Mouse (Mus musculus) lung, postnatal 0 days (tissue): ENCODE measurements around the gene Tfpt. TPM values are rescaled to one million over a fixed set of nuclear protein-coding genes. Genes with fewer than 3 reads are reported as not detected.

Experiments used
- ATAC-seq: fragments of 200-750 bp; cut with Nextera tagmentation; 2 replicates; pipeline ENCODE4 v1.8.0; 2017; ENCODE audit warnings: moderate library complexity
- DNase-seq: peaks from one replicate; pipeline ENCODE4 v3.0.0-alpha.2; 2016; ENCODE audit warnings: low spot score
- H3K27ac ChIP-seq: fragments of 300-500 bp; sonication (generic); 2 replicates; pipeline ENCODE4 v1.5.1; 2014; ENCODE audit warnings: antibody characterized with exemption, mild to moderate bottlenecking, low read length, mixed read lengths
- H3K27me3 ChIP-seq: fragments of 300-500 bp; sonication (generic); replicated peaks from 2 replicates; pipeline ENCODE4 v1.6.1; 2014; ENCODE audit warnings: low read length, mixed read lengths; ENCODE audit not compliant: insufficient read depth
- H3K36me3 ChIP-seq: fragments of 300-500 bp; sonication (generic); 2 replicates; pipeline ENCODE4 v1.6.1; 2014; ENCODE audit warnings: low read length, mixed read lengths; ENCODE audit not compliant: insufficient read depth
- H3K4me1 ChIP-seq: fragments of 300-500 bp; sonication (generic); 2 replicates; pipeline ENCODE4 v1.6.1; 2014; ENCODE audit warnings: antibody characterized with exemption, low read depth, low read length, mixed read lengths; ENCODE audit not compliant: insufficient read depth
- H3K4me2 ChIP-seq: fragments of 300-500 bp; sonication (generic); replicated peaks from 2 replicates; pipeline ENCODE4 v1.6.1; 2014; ENCODE audit warnings: low read depth, mild to moderate bottlenecking, low read length, moderate library complexity, mixed read lengths
- H3K4me3 ChIP-seq: fragments of 300-500 bp; sonication (generic); 2 replicates; pipeline ENCODE4 v1.5.1; 2014; ENCODE audit warnings: low read depth, low read length
- H3K9ac ChIP-seq: fragments of 300-500 bp; sonication (generic); replicated peaks from 2 replicates; pipeline ENCODE4 v1.6.1; 2014; ENCODE audit warnings: low read depth, mild to moderate bottlenecking
- H3K9me3 ChIP-seq: fragments of 300-500 bp; sonication (generic); 2 replicates; pipeline ENCODE4 v1.6.1; 2016; ENCODE audit warnings: low read length, mixed read lengths
- CTCF ChIP-seq: IDR thresholded peaks from 2 replicates; pipeline ENCODE4 v1.5.1; 2016; ENCODE audit warnings: antibody characterized with exemption, mild to moderate bottlenecking
- EP300 ChIP-seq: IDR thresholded peaks from 2 replicates; pipeline ENCODE4 v1.6.1; 2016; ENCODE audit warnings: antibody characterized with exemption, mild to moderate bottlenecking, control low read depth
- WGBS: fragments of 180-500 bp; shearing (Covaris S2); extraction: QIAGEN DNeasy Blood & Tissue Kit; methylation state at CpG from one replicate; pipeline ENCODE4 v1.1.7; 2014; 5-methylcytosine and 5-hydroxymethylcytosine counted together
- polyA plus RNA-seq: library from polyadenylated mRNA; unstranded; fragments of >200 nt; fragmentation: Nextera tagmentation; extraction: Ambion mirVana; gene quantifications from 2 replicates; pipeline ENCODE4 v1.2.1, GENCODE M21; 2015

Tfpt gene
- polyA plus RNA-seq, 1 experiment from 2014 or later, result 16.3 TPM

- WGBS, result 9% methylated on average over 14 of the region's 14 CpGs
- Histone ChIP-seq H3K4me3 (peak overlapping the region; percentile 11; the same call in 1 of the 2 replicates), H3K4me2 (peak overlapping the region; percentile 11; the same call in 1 of the 2 replicates), H3K4me1 (peaks cover 8% of the 10 kb centered on the region), H3K36me3 (no peaks in the 10 kb centered on the region), H3K27me3 (no peaks in the 10 kb centered on the region), H3K9me3 (no peaks in the 10 kb centered on the region), H3K27ac (no peak overlapping the region), H3K9ac (no peak overlapping the region)
- no peak for ATAC-seq
- peak; percentile 39 for DNase-seq
- TF ChIP-seq CTCF (peak; percentile 50), EP300 (no peak)
These were observed 37.2 kb upstream of the Tfpt start for GRCm38 (mm10) chr7:3666921-3667391.

GRCm38 (mm10) chr7:3665215-3666114 lies 35.7 kb upstream of the Tfpt start, which contains the start of gene Leng1:
Leng1 (minus strand) TSS chr7:3665840.
- no peak for TF ChIP-seq CTCF
- TF ChIP-seq EP300, result no peak
- DNase-seq, result peak; percentile 99
- Histone ChIP-seq H3K27me3 (no peaks in the 10 kb centered on the region), H3K27ac (peak within 1 kb of the TSS; percentile 90), H3K9ac (peak within 1 kb of the TSS; percentile 70), H3K4me1 (peaks cover 8% of the 10 kb centered on the region), H3K9me3 (no peaks in the 10 kb centered on the region), H3K4me3 (peak within 1 kb of the TSS; percentile 59), H3K36me3 (peaks cover 10% of the 10 kb centered on the region), H3K4me2 (peak within 1 kb of the TSS; percentile 68)
- WGBS, result 2% methylated on average over 45 of the region's 45 CpGs
- ATAC-seq, result peak; percentile 99

- Histone ChIP-seq H3K27me3 (no peaks in the 10 kb centered on the region), H3K4me1 (peaks cover 8% of the 10 kb centered on the region), H3K4me3 (peak overlapping the region; percentile 59), H3K9me3 (no peaks in the 10 kb centered on the region), H3K4me2 (peak overlapping the region; percentile 68), H3K36me3 (peaks cover 18% of the 10 kb centered on the region), H3K9ac (peak overlapping the region; percentile 70), H3K27ac (peak overlapping the region; percentile 90)
- peak; percentile 41 for ATAC-seq
- TF ChIP-seq CTCF (no peak), EP300 (peak; percentile 23; the same call in 1 of the 2 replicates)
- WGBS, result 22% methylated on average over 15 of the region's 15 CpGs
- peak; percentile 72 for DNase-seq
These were observed 34.9 kb upstream of the Tfpt start for GRCm38 (mm10) chr7:3664524-3665214.

- H3K27ac ChIP-seq, result no peak overlapping the region
- no peak overlapping the region for H3K9ac ChIP-seq
- peaks cover 63% of the 10 kb centered on the region for H3K36me3 ChIP-seq
- DNase-seq (no peak), ATAC-seq (no peak)
- no peaks in the 10 kb centered on the region for H3K9me3 ChIP-seq
- H3K4me3 ChIP-seq, result no peak overlapping the region
- TF ChIP-seq EP300 (no peak), CTCF (no peak)
- WGBS, result 91% methylated on average over 14 of the region's 14 CpGs
- H3K4me2 ChIP-seq, result no peak overlapping the region
- no peaks in the 10 kb centered on the region for H3K4me1 ChIP-seq
- H3K27me3 ChIP-seq, result no peaks in the 10 kb centered on the region
These were observed 28.8 kb upstream of the Tfpt start for GRCm38 (mm10) chr7:3658578-3658977.

- H3K4me1 ChIP-seq, result no peaks in the 10 kb centered on the region
- H3K36me3 ChIP-seq, result peaks cover 79% of the 10 kb centered on the region
- H3K27ac ChIP-seq, result no peak overlapping the region
- H3K4me3 ChIP-seq, result no peak overlapping the region
- ATAC-seq, result no peak
- no peaks in the 10 kb centered on the region for H3K27me3 ChIP-seq
- DNase-seq, result no peak
- H3K9me3 ChIP-seq, result no peaks in the 10 kb centered on the region
- TF ChIP-seq CTCF, result no peak
- no peak for TF ChIP-seq EP300
- no peak overlapping the region for H3K9ac ChIP-seq
- no peak overlapping the region for H3K4me2 ChIP-seq
- 71% methylated on average over 4 of the region's 4 CpGs for WGBS
These were observed 27.2 kb upstream of the Tfpt start for GRCm38 (mm10) chr7:3656966-3657365.

- Histone ChIP-seq H3K4me1 (peaks cover 14% of the 10 kb centered on the region), H3K4me2 (peak overlapping the region; percentile 93), H3K27me3 (no peaks in the 10 kb centered on the region), H3K36me3 (peaks cover 10% of the 10 kb centered on the region; the same call in 1 of the 2 replicates), H3K4me3 (peak overlapping the region; percentile 98; the same call in 1 of the 2 replicates), H3K9ac (peak overlapping the region; percentile 99), H3K9me3 (no peaks in the 10 kb centered on the region), H3K27ac (no peak overlapping the region)
- 58% methylated on average over 4 of the region's 4 CpGs for WGBS
- DNase-seq (no peak), ATAC-seq (no peak)
- no peak for TF ChIP-seq CTCF
- no peak for TF ChIP-seq EP300
These were observed 16.9 kb upstream of the Tfpt start for GRCm38 (mm10) chr7:3646641-3647040.
